Mouse (Mus musculus) common myeloid progenitor, adult 5-6 weeks (primary cell): ENCODE measurements at regions not wholly inside any gene's neighbourhood (a gene's known extent, or its start where the extent isn't known, plus 50 kb on each side); places are given as distances from the start of the nearest gene placed in this dataset.

Experiments used
- ATAC-seq: replicated peaks from 2 replicates; pipeline ENCODE4 v1.8.0; 2016; ENCODE audit warnings: low read depth, mild to moderate bottlenecking, moderate TSS enrichment, inconsistent platforms; ENCODE audit not compliant: poor library complexity, severe bottlenecking

DNA sequence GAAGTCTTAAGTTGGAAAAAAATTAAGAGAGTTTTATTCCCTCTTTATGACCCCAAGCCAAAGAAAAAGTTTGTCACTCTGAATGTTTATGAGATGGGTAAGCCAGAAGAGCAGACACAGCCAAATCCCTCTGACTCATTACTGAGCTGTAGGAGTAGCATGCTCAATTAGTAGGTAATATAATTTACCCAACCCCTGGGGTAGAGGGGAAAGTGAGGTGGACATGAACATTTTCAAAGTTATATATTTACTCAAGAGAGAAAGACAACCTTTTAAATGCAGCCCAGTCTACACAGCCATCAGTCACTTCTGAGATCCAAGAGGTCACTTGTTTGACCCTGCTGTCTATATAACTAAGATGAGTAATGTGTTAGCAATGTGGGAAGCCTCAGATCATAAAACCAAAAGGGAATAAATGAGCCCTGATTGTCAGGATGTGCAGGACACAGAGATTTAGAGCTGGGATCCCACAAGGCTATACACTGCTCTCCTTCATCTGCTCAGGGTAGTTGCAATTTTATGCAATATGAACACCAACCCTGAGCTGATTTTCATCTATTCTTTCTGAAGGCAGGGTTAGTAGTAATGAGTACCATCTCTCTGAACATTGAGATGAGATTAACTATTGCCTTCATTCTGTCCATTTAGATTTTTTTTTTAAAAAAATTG lies 114.7 kb upstream of the Ndp start:
- ATAC-seq = no peak

DNA sequence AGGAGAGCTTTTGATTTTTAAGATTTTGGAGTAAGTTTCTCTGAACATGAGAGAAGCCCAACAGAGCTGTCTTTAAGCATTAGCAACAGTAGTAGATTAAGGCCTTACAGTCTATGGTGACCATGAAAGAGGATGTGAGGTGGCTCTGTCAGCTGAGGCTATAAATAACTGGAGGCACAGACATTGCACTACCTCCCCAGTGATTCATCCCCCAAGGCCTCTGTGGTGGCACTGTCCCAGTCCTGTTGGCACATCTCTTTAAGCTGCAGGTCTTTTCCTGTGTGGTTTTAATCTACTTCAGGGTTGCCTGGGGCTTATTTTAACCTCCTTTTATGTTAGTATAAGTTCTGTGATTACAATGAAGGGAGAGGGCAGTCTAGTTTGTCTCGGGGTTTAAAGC lies 106.2 kb upstream of the Ndp start:
- 0 out of 2 replicates have a peak, but pooled peaks have one; percentile 54 for ATAC-seq

DNA sequence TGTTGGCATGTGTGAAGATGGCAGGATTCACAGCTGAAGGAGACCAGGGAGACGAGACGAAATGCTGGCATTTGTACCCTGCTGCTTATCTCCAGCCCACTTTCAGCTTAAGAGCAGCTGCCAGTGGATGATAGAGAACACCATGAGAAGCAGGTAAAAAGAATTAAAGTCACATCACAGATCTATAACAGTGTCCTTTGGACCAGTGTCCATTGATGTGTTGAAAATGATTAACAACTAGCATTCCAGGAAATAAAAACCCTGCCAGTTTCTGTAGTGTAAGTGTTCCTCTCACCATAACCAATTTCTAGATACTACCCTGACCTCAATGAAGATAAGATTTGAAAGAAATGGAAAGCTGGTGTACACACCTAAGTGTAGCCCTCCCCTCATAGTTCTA lies 97.6 kb upstream of the Ndp start:
- ATAC-seq = no peak

GRCm38 (mm10) chrX:16998578-16998977 lies 87.0 kb upstream of the Ndp start:
- no peak for ATAC-seq
